In genomic region chr9:53384873-53385272, GRCm38 (mm10) we compare ENCODE assay signal across 8 mouse cellular contexts. TPM values are rescaled to one million over a fixed set of nuclear protein-coding genes. Genes with fewer than 3 reads are reported as not detected.
DNase-seq lines count a peak whose midpoint lies in the region; ATAC-seq and TF ChIP-seq lines count a peak whose summit lies in the region.

No protein-coding gene starts in this region.

- intact Hi-C loops in gastrocnemius, postnatal 14 days (cut with DNase I; ENCODE audit: low total_unique reads) = no loop called here

- H3K27ac ChIP-seq in limb, embryonic 14.5 days (replicated peaks; ENCODE audit: low read depth, low read length) = peak overlapping the region; percentile 97
- H3K27ac ChIP-seq in stomach, embryonic 15.5 days = peak overlapping the region; percentile 99

- no peaks in the 10 kb centered on the region for H3K27me3 ChIP-seq in limb, embryonic 14.5 days (ENCODE audit: control insufficient read depth, insufficient read depth, low read length)
- no peaks in the 10 kb centered on the region for H3K27me3 ChIP-seq in stomach, embryonic 15.5 days (replicated peaks)

- H3K9me3 ChIP-seq in limb, embryonic 14.5 days (ENCODE audit: control insufficient read depth, low read length) = no peaks in the 10 kb centered on the region
- no peaks in the 10 kb centered on the region for H3K9me3 ChIP-seq in stomach, embryonic 15.5 days

- peak overlapping the region; percentile 97 for H3K9ac ChIP-seq in limb, embryonic 14.5 days (ENCODE audit: low read depth, low read length, severe bottlenecking)
- peak overlapping the region; percentile 92; the same call in 1 of the 2 replicates for H3K9ac ChIP-seq in stomach, embryonic 15.5 days

- TF ChIP-seq POLR2A in limb, embryonic 14.5 days (IDR thresholded peaks at IDR 0.05; ENCODE audit: borderline replicate concordance, extremely low read depth, insufficient read depth, insufficient read length) = no peak

- H3K4me2 ChIP-seq in limb, embryonic 14.5 days (replicated peaks; ENCODE audit: low read depth, low read length, severe bottlenecking) = peak overlapping the region; percentile 77
- H3K4me2 ChIP-seq in stomach, embryonic 15.5 days = peak overlapping the region; percentile 75

- no peaks in the 10 kb centered on the region for H3K36me3 ChIP-seq in limb, embryonic 14.5 days (ENCODE audit: control insufficient read depth, insufficient read depth, low read length)
- H3K36me3 ChIP-seq in stomach, embryonic 15.5 days = no peaks in the 10 kb centered on the region

- DNase-seq in frontal cortex, postnatal 25 days (ENCODE audit: low spot score in 2 of 2) = no peak
- peak; percentile 40 for DNase-seq in right cerebral cortex, postnatal 4 days
- no peak for DNase-seq in right cerebral cortex, adult 2 months (ENCODE audit: low spot score in 2 of 2)
- peak; percentile 23 for DNase-seq in limb, embryonic 14.5 days (ENCODE audit: low spot score)
- DNase-seq in cerebellum, adult 11 months = no peak
- DNase-seq in gastrocnemius, postnatal 14 days = no peak

- ATAC-seq in frontal cortex, adult (ENCODE audit: low TSS enrichment) = peak; percentile 32; the same call in 1 of the 2 replicates
- peak; percentile 28; the same call in 1 of the 2 replicates for ATAC-seq in limb, embryonic 14.5 days (ENCODE audit: low FRiP score, low read depth)
- peak; percentile 16 for ATAC-seq in stomach, embryonic 15.5 days (ENCODE audit: insufficient read depth, low FRiP score, low read depth)

- peak overlapping the region; percentile 74 for H3K4me3 ChIP-seq in limb, embryonic 14.5 days (replicated peaks; ENCODE audit: low read length)
- peak overlapping the region; percentile 62 for H3K4me3 ChIP-seq in stomach, embryonic 15.5 days (replicated peaks)

- H3K4me1 ChIP-seq in limb, embryonic 14.5 days (ENCODE audit: control insufficient read depth, insufficient read depth, low read length) = no peaks in the 10 kb centered on the region
- peaks cover 6% of the 10 kb centered on the region for H3K4me1 ChIP-seq in stomach, embryonic 15.5 days

- WGBS in limb, embryonic 14.5 days = 8% methylated on average over 8 of the region's 8 CpGs
- WGBS in stomach, embryonic 15.5 days = 5% methylated on average over 8 of the region's 8 CpGs

RNA-seq across cellular contexts. Expression of gene Kdelc2, which starts 1.0 kb away (rescaled TPM):
- 10.1 and 13.6 TPM in 2 replicates for polyA plus RNA-seq in limb, embryonic 14.5 days (2012; rRNA removed)
- polyA plus RNA-seq in limb, embryonic 14.5 days (2014; fragmentation: Nextera tagmentation; extraction: Ambion mirVana) = 22.8 and 23.9 TPM in 2 replicates
- 30.9 and 31.0 TPM in 2 replicates for polyA plus RNA-seq in stomach, embryonic 15.5 days (2015; fragmentation: Nextera tagmentation; extraction: Ambion mirVana)
- 10 to 100 TPM in 1 of 2 experiments, 1 to 10 TPM in 1; 7.3 to 10.1 TPM for total RNA-seq in gastrocnemius, postnatal 14 days (2021)

RNA-seq across cellular contexts. Expression of gene 4930550C14Rik, which starts 17.3 kb away (rescaled TPM):
- 0.49 and 0.80 TPM in 2 replicates for polyA plus RNA-seq in limb, embryonic 14.5 days (2012; rRNA removed)
- polyA plus RNA-seq in limb, embryonic 14.5 days (2014; fragmentation: Nextera tagmentation; extraction: Ambion mirVana) = 1.3 TPM in 2 replicates
- polyA plus RNA-seq in stomach, embryonic 15.5 days (2015; fragmentation: Nextera tagmentation; extraction: Ambion mirVana) = 0.55 and 1.0 TPM in 2 replicates
- total RNA-seq in gastrocnemius, postnatal 14 days (2021) = under 1 TPM in 1 of 2 experiments, not detected in 1; 0.21 TPM

Comparison
In these comparisons a context has a peak if more than half of its experiments do, and no peak if none do; other contexts are left out.
1. DNase-seq: peak in right cerebral cortex, postnatal 4 days (single experiment) and limb, embryonic 14.5 days (single experiment); none in frontal cortex, postnatal 25 days (0 of 2), right cerebral cortex, adult 2 months (0 of 2), cerebellum, adult 11 months (single experiment) and gastrocnemius, postnatal 14 days (single experiment).
2. Peak in every context shown above with its lines, with median percentiles within 50 percentile points of each other: ATAC-seq.